Mouse (Mus musculus) gastrocnemius, postnatal 36 days (tissue): Measurements from ENCODE around the gene Dnajc21. TPM values are rescaled to one million over a fixed set of nuclear protein-coding genes. Genes with fewer than 3 reads are reported as not detected.

Experiments used
- DNase-seq, 2 experiments: peaks; one replicate each; pipeline ENCODE4 v3.0.0; 2022
- intact Hi-C: fragments of 180-260 bp; cut with DNase I; formaldehyde crosslinking; loops from one replicate; pipeline ENCODE4 v1.15.1; 2025
- total RNA-seq, 2 experiments: library from RNA; stranded (reverse); gene quantifications; 2 replicates each; pipeline ENCODE4 v1.2.3; 2021

Dnajc21 gene
- total RNA-seq, 2 experiments from 2014 or later, result 53.6 to 61.4 TPM

GRCm38 (mm10) chr15:10442275-10442674 lies 28.0 kb downstream of the Dnajc21 start:
- no peak for DNase-seq
- intact Hi-C loops, result no loop called here

- intact Hi-C loops, result no loop called here
Observed at GRCm38 (mm10) chr15:10441493-10441892, 28.8 kb downstream of the Dnajc21 start.

GRCm38 (mm10) chr15:10439963-10440362 lies 30.4 kb downstream of the Dnajc21 start:
- intact Hi-C loops, result no loop called here
- DNase-seq, result no peak

More at GRCm38 (mm10) chr15:10441493-10441892, 28.8 kb downstream of the Dnajc21 start:
- no peak for DNase-seq

GRCm38 (mm10) chr15:10436893-10437292 lies 33.4 kb downstream of the Dnajc21 start:
- intact Hi-C loops, result no loop called here
- DNase-seq, result no peak

- intact Hi-C loops, result no loop called here
- DNase-seq, result no peak
Observed at GRCm38 (mm10) chr15:10426545-10427266, 43.6 kb downstream of the Dnajc21 start.

- no peak for DNase-seq
- intact Hi-C loops, result no loop called here
Observed at GRCm38 (mm10) chr15:10426124-10426523, 44.2 kb downstream of the Dnajc21 start.

- intact Hi-C loops, result no loop called here
- DNase-seq, result no peak
Observed at GRCm38 (mm10) chr15:10421785-10422144, 48.6 kb downstream of the Dnajc21 start.

GRCm38 (mm10) chr15:10421138-10421784 lies 49.1 kb downstream of the Dnajc21 start:
- DNase-seq, result no peak
- intact Hi-C loops, result no loop called here

- DNase-seq, result no peak
- intact Hi-C loops, result no loop called here
Observed at GRCm38 (mm10) chr15:10413656-10414055, 56.7 kb downstream of the Dnajc21 start.

GRCm38 (mm10) chr15:10410881-10411280 lies 59.4 kb downstream of the Dnajc21 start:
- intact Hi-C loops, result no loop called here
- no peak for DNase-seq

GRCm38 (mm10) chr15:10409842-10410241 lies 60.5 kb downstream of the Dnajc21 start:
- DNase-seq, result no peak
- intact Hi-C loops, result no loop called here

- no peak for DNase-seq
- intact Hi-C loops, result no loop called here
Observed at GRCm38 (mm10) chr15:10400415-10400814, 69.9 kb downstream of the Dnajc21 start.

GRCm38 (mm10) chr15:10399795-10400194 lies 70.5 kb downstream of the Dnajc21 start:
- intact Hi-C loops, result no loop called here
- DNase-seq, result no peak

Other genes starting within 250 kb of the Dnajc21 start
- not detected for gene Gm21973, start 145.1 kb downstream of the Dnajc21 start, total RNA-seq
- not detected for gene Agxt2, start 112.0 kb downstream of the Dnajc21 start, total RNA-seq
- gene Brix1, start 15.4 kb upstream of the Dnajc21 start, total RNA-seq, result 10 to 100 TPM; 15.2 to 17.6 TPM
- gene Rad1, start 15.5 kb upstream of the Dnajc21 start, total RNA-seq, result 1 to 10 TPM; 4.5 to 5.0 TPM
- gene Ttc23l, start 88.2 kb upstream of the Dnajc21 start, total RNA-seq, result not detected
- gene Rai14, start 244.1 kb upstream of the Dnajc21 start, total RNA-seq, result 1 to 10 TPM; 2.2 to 3.1 TPM